In the genomic region with DNA sequence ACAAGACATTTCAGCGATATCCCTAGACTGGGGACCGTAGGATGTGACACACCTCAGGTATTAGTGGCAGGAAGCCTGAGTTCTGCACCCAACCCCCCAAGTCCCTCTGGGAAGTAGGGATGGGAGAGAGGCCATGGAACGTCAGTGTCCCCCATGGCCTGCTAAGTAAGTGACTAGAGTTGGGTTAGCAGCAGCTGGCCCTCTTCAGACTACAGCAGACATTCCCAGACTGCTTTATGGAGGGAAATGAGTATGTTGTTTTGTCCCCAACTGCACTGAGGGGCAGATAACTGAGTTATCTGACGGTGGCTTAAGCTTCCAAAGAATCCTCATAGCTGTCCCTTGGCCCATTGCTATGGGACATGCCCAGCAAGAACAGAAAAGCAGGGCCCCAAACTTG, we compare ENCODE assay signal across 15 mouse cellular contexts.
"Had no signal": no experiment of that assay in that cellular context is flagged by ENCODE, and none has a peak within 500 bp of the region (broad histone marks: within the 10 kb centered on the region; RNA-seq: fewer than 3 reads in every experiment).

No protein-coding gene starts in this region.

- DNase-seq: kidney, postnatal 25 days; left cerebral cortex, postnatal 4 days; lung, postnatal 36 days; retina, postnatal 1 day; right cerebral cortex, postnatal 4 days; spleen, adult 18-20 months; thymus, adult 18-20 months; thymus, postnatal 14 days had no signal

- H3K27ac ChIP-seq: intestine, embryonic 15.5 days; layer of hippocampus, adult 2 months; limb, embryonic 15.5 days; liver, embryonic 12.5 days; lung, embryonic 15.5 days; neural tube, embryonic 13.5 days had no signal

- ATAC-seq: intestine, embryonic 15.5 days; liver, embryonic 12.5 days had no signal

- H3K4me1 ChIP-seq: intestine, embryonic 15.5 days; limb, embryonic 15.5 days had no signal

- H3K27me3 ChIP-seq: intestine, embryonic 15.5 days; limb, embryonic 15.5 days; liver, embryonic 12.5 days; lung, embryonic 15.5 days; neural tube, embryonic 13.5 days had no signal

- H3K9me3 ChIP-seq: intestine, embryonic 15.5 days; limb, embryonic 15.5 days; liver, embryonic 12.5 days; lung, embryonic 15.5 days; neural tube, embryonic 13.5 days had no signal

- H3K9ac ChIP-seq: intestine, embryonic 15.5 days; limb, embryonic 15.5 days; liver, embryonic 12.5 days; lung, embryonic 15.5 days; neural tube, embryonic 13.5 days had no signal

- H3K36me3 ChIP-seq: intestine, embryonic 15.5 days; limb, embryonic 15.5 days; liver, embryonic 12.5 days; lung, embryonic 15.5 days; neural tube, embryonic 13.5 days had no signal

- H3K4me3 ChIP-seq: intestine, embryonic 15.5 days; layer of hippocampus, adult 2 months; limb, embryonic 15.5 days; liver, embryonic 12.5 days; lung, embryonic 15.5 days; neural tube, embryonic 13.5 days had no signal

- H3K4me2 ChIP-seq: intestine, embryonic 15.5 days; limb, embryonic 15.5 days; liver, embryonic 12.5 days; lung, embryonic 15.5 days; midbrain, embryonic 11.5 days; neural tube, embryonic 13.5 days had no signal
